ENCODE assay signal across 10 mouse cellular contexts in genomic region chr12:79843496-79843895, GRCm38 (mm10).
DNase-seq lines count a peak whose midpoint lies in the region; ATAC-seq and TF ChIP-seq lines count a peak whose summit lies in the region.
"Had no signal": no experiment of that assay in that cellular context is flagged by ENCODE, and none has a peak within 500 bp of the region (broad histone marks: within the 10 kb centered on the region; RNA-seq: fewer than 3 reads in every experiment).

No protein-coding gene starts in this region.

- no peak overlapping the region for H3K9ac ChIP-seq in forebrain, embryonic 14.5 days (ENCODE audit: low read length)
- no peak overlapping the region for H3K9ac ChIP-seq in forebrain, postnatal 0 days
- no peak overlapping the region for H3K9ac ChIP-seq in embryonic facial prominence, embryonic 15.5 days
- H3K9ac ChIP-seq in liver, postnatal 0 days (replicated peaks), result no peak overlapping the region

- no peak for DNase-seq in forebrain, embryonic 14.5 days (ENCODE audit: low spot score)
- DNase-seq in forebrain, postnatal 0 days, result no peak
- peak; percentile 51 for DNase-seq in kidney, postnatal 10 days
- no peak for DNase-seq in kidney, adult 11 months
- DNase-seq in liver, postnatal 0 days, result no peak
- DNase-seq in cerebellum, adult 9-11 months, result no peak
- DNase-seq: cerebellum, adult 11-12 months had no signal

- no peak overlapping the region for H3K4me2 ChIP-seq in forebrain, embryonic 14.5 days (ENCODE audit: low read length)
- no peak overlapping the region for H3K4me2 ChIP-seq in forebrain, postnatal 0 days (ENCODE audit: low read depth)
- no peak overlapping the region for H3K4me2 ChIP-seq in embryonic facial prominence, embryonic 15.5 days (replicated peaks)
- H3K4me2 ChIP-seq in liver, postnatal 0 days (ENCODE audit: low read depth, low read length), result no peak overlapping the region

- H3K9me3 ChIP-seq in forebrain, embryonic 14.5 days (replicated peaks; ENCODE audit: control insufficient read depth, low read length), result no peaks in the 10 kb centered on the region
- no peaks in the 10 kb centered on the region for H3K9me3 ChIP-seq in forebrain, postnatal 0 days (ENCODE audit: low read length)
- no peaks in the 10 kb centered on the region for H3K9me3 ChIP-seq in embryonic facial prominence, embryonic 15.5 days (replicated peaks)
- H3K9me3 ChIP-seq in liver, postnatal 0 days (ENCODE audit: low read length), result no peaks in the 10 kb centered on the region

- no peak overlapping the region for H3K4me3 ChIP-seq in forebrain, embryonic 14.5 days (ENCODE audit: low read depth, low read length)
- no peak overlapping the region for H3K4me3 ChIP-seq in forebrain, postnatal 0 days (ENCODE audit: low read depth, low read length)
- no peak overlapping the region for H3K4me3 ChIP-seq in embryonic facial prominence, embryonic 15.5 days (replicated peaks)
- no peak overlapping the region for H3K4me3 ChIP-seq in liver, postnatal 0 days (ENCODE audit: low read depth, low read length)

- H3K27ac ChIP-seq in forebrain, embryonic 14.5 days (ENCODE audit: low read depth, low read length), result 0 out of 2 replicates have a peak overlapping the region, but pooled peaks have one; percentile 41
- H3K27ac ChIP-seq in forebrain, postnatal 0 days (ENCODE audit: low read depth, low read length), result no peak overlapping the region
- peak overlapping the region; percentile 86 for H3K27ac ChIP-seq in embryonic facial prominence, embryonic 15.5 days (replicated peaks)
- peak overlapping the region; percentile 52 for H3K27ac ChIP-seq in liver, postnatal 0 days (ENCODE audit: low read depth)
- H3K27ac ChIP-seq: macrophage had no signal

- WGBS in forebrain, embryonic 14.5 days, result 51% methylated on average over 6 of the region's 6 CpGs
- WGBS in forebrain, postnatal 0 days, result 46% methylated on average over 6 of the region's 6 CpGs
- 20% methylated on average over 6 of the region's 6 CpGs for WGBS in embryonic facial prominence, embryonic 15.5 days
- WGBS in liver, postnatal 0 days (ENCODE audit: insufficient replicate concordance), result 40% methylated on average over 6 of the region's 6 CpGs

- no peak for TF ChIP-seq EP300 in liver, postnatal 0 days (IDR thresholded peaks at IDR 0.05; ENCODE audit: low read depth)

- no peak for ATAC-seq in forebrain, embryonic 14.5 days
- ATAC-seq in forebrain, postnatal 0 days, result no peak
- ATAC-seq in embryonic facial prominence, embryonic 15.5 days (ENCODE audit: insufficient number of reproducible peaks, low FRiP score, low TSS enrichment, low read depth), result no peak
- 0 out of 2 replicates have a peak, but pooled peaks have one; percentile 30 for ATAC-seq in liver, postnatal 0 days
- ATAC-seq in inflammation-experienced regulatory T-cells, adult 6 months, result no peak

- no peaks in the 10 kb centered on the region for H3K36me3 ChIP-seq in forebrain, embryonic 14.5 days (ENCODE audit: control insufficient read depth, insufficient read depth, low read length)
- H3K36me3 ChIP-seq in forebrain, postnatal 0 days (ENCODE audit: insufficient read depth), result no peaks in the 10 kb centered on the region
- H3K36me3 ChIP-seq in embryonic facial prominence, embryonic 15.5 days, result no peaks in the 10 kb centered on the region
- no peaks in the 10 kb centered on the region for H3K36me3 ChIP-seq in liver, postnatal 0 days (replicated peaks; ENCODE audit: insufficient read depth, low read length)

- peaks cover 55% of the 10 kb centered on the region for H3K4me1 ChIP-seq in forebrain, embryonic 14.5 days (ENCODE audit: control insufficient read depth, insufficient read depth, low read length)
- peaks cover 9% of the 10 kb centered on the region for H3K4me1 ChIP-seq in forebrain, postnatal 0 days (ENCODE audit: insufficient read depth)
- peaks cover 95% of the 10 kb centered on the region for H3K4me1 ChIP-seq in embryonic facial prominence, embryonic 15.5 days
- peaks cover 40% of the 10 kb centered on the region for H3K4me1 ChIP-seq in liver, postnatal 0 days (ENCODE audit: insufficient read depth)

- no peak for TF ChIP-seq CTCF in forebrain, postnatal 0 days (IDR thresholded peaks at IDR 0.05; ENCODE audit: low read depth)
- no peak for TF ChIP-seq CTCF in liver, postnatal 0 days (IDR thresholded peaks at IDR 0.05; ENCODE audit: low read depth)

- H3K27me3 ChIP-seq in forebrain, embryonic 14.5 days (replicated peaks; ENCODE audit: control insufficient read depth, insufficient read depth, low read length), result no peaks in the 10 kb centered on the region
- no peaks in the 10 kb centered on the region for H3K27me3 ChIP-seq in forebrain, postnatal 0 days (ENCODE audit: insufficient read depth, low read length)
- H3K27me3 ChIP-seq in embryonic facial prominence, embryonic 15.5 days, result no peaks in the 10 kb centered on the region
- H3K27me3 ChIP-seq in liver, postnatal 0 days (ENCODE audit: insufficient read depth, low read length), result no peaks in the 10 kb centered on the region
